Mouse (Mus musculus) lung, postnatal 0 days (tissue): ENCODE results near the gene Cavin4.

Source experiments
- CTCF ChIP-seq: IDR thresholded peaks from 2 replicates; pipeline ENCODE4 v1.5.1; 2016; ENCODE audit warnings: antibody characterized with exemption, mild to moderate bottlenecking
- EP300 ChIP-seq: IDR thresholded peaks from 2 replicates; pipeline ENCODE4 v1.6.1; 2016; ENCODE audit warnings: antibody characterized with exemption, mild to moderate bottlenecking, control low read depth

- no peak for TF ChIP-seq CTCF
- no peak for TF ChIP-seq EP300
These were observed 4.0 kb downstream of the Cavin4 start for GRCm38 (mm10) chr4:48667279-48667678.
